Mouse (Mus musculus): ENCODE measurements around the gene Gjb3. TPM values are rescaled to one million over a fixed set of nuclear protein-coding genes. Genes with fewer than 3 reads are reported as not detected.

Gjb3 gene
- polyA plus RNA-seq, 1 experiment from 2014 or later: 0.09 TPM

- ATAC-seq (ENCODE audit: low read depth) (no peak), DNase-seq (no peak)
- Histone ChIP-seq H3K9me3 (replicated peaks) (no peaks in the 10 kb centered on the region), H3K9ac (no peak overlapping the region), H3K27ac (no peak overlapping the region), H3K4me2 (no peak overlapping the region), H3K4me3 (replicated peaks) (no peak overlapping the region), H3K36me3 (no peaks in the 10 kb centered on the region), H3K27me3 (no peaks in the 10 kb centered on the region), H3K4me1 (replicated peaks) (no peaks in the 10 kb centered on the region)
- WGBS (ENCODE audit: insufficient replicate concordance): 45% methylated on average over 4 of the region's 4 CpGs
Measured at GRCm38 (mm10) chr4:127363331-127363730, 32.7 kb upstream of the Gjb3 start.

GRCm38 (mm10) chr4:127362520-127362919, 31.9 kb upstream of the Gjb3 start:
- 30% methylated on average over 3 of the region's 3 CpGs for WGBS (ENCODE audit: insufficient replicate concordance)
- no peak overlapping the region for H3K9ac ChIP-seq
- H3K36me3 ChIP-seq: no peaks in the 10 kb centered on the region
- H3K9me3 ChIP-seq (replicated peaks): no peaks in the 10 kb centered on the region
- DNase-seq: no peak
- no peak overlapping the region for H3K4me3 ChIP-seq (replicated peaks)
- H3K4me2 ChIP-seq: no peak overlapping the region
- no peaks in the 10 kb centered on the region for H3K27me3 ChIP-seq
- ATAC-seq (ENCODE audit: low read depth): no peak
- H3K4me1 ChIP-seq (replicated peaks): no peaks in the 10 kb centered on the region
- no peak overlapping the region for H3K27ac ChIP-seq

- no peaks in the 10 kb centered on the region for H3K9me3 ChIP-seq (replicated peaks)
Measured at GRCm38 (mm10) chr4:127358018-127358417, 27.4 kb upstream of the Gjb3 start, which contains the start of gene Gjb5. Gene Gjb5 (minus strand): TSS chr4:127358181.

GRCm38 (mm10) chr4:127354506-127355485, 24.2 kb upstream of the Gjb3 start:
- Histone ChIP-seq H3K9me3 (replicated peaks) (no peaks in the 10 kb centered on the region), H3K27me3 (no peaks in the 10 kb centered on the region), H3K9ac (no peak overlapping the region), H3K36me3 (no peaks in the 10 kb centered on the region), H3K4me2 (no peak overlapping the region), H3K4me3 (replicated peaks) (no peak overlapping the region), H3K27ac (no peak overlapping the region), H3K4me1 (replicated peaks) (no peaks in the 10 kb centered on the region)
- no peak for ATAC-seq (ENCODE audit: low read depth)
- WGBS (ENCODE audit: insufficient replicate concordance): 43% methylated on average over 15 of the region's 15 CpGs
- no peak for DNase-seq

More at GRCm38 (mm10) chr4:127358018-127358417, 27.4 kb upstream of the Gjb3 start, which contains the start of gene Gjb5:
- DNase-seq (no peak), ATAC-seq (ENCODE audit: low read depth) (no peak)
- Histone ChIP-seq H3K4me1 (replicated peaks) (no peaks in the 10 kb centered on the region), H3K36me3 (no peaks in the 10 kb centered on the region), H3K4me2 (no peak within 1 kb of the TSS), H3K27ac (no peak within 1 kb of the TSS), H3K9ac (no peak within 1 kb of the TSS), H3K4me3 (replicated peaks) (no peak within 1 kb of the TSS), H3K27me3 (no peaks in the 10 kb centered on the region)
- 18% methylated on average over 5 of the region's 5 CpGs for WGBS (ENCODE audit: insufficient replicate concordance)

GRCm38 (mm10) chr4:127353951-127354438, 23.4 kb upstream of the Gjb3 start, which contains the start of gene Gjb4:
Gene Gjb4 (minus strand): TSS chr4:127354081.
- DNase-seq: no peak
- ATAC-seq (ENCODE audit: low read depth): no peak
- Histone ChIP-seq H3K4me3 (replicated peaks) (no peak within 1 kb of the TSS), H3K4me2 (no peak within 1 kb of the TSS), H3K9ac (no peak within 1 kb of the TSS), H3K9me3 (replicated peaks) (no peaks in the 10 kb centered on the region), H3K27me3 (no peaks in the 10 kb centered on the region), H3K4me1 (replicated peaks) (no peaks in the 10 kb centered on the region), H3K36me3 (no peaks in the 10 kb centered on the region), H3K27ac (no peak within 1 kb of the TSS)
- 58% methylated on average over 8 of the region's 8 CpGs for WGBS (ENCODE audit: insufficient replicate concordance)

- H3K27me3 ChIP-seq: no peaks in the 10 kb centered on the region
- H3K27ac ChIP-seq: no peak overlapping the region
- H3K36me3 ChIP-seq: no peaks in the 10 kb centered on the region
- H3K4me2 ChIP-seq: no peak overlapping the region
- H3K4me1 ChIP-seq (replicated peaks): no peaks in the 10 kb centered on the region
- no peak for DNase-seq
- H3K4me3 ChIP-seq (replicated peaks): no peak overlapping the region
- H3K9ac ChIP-seq: no peak overlapping the region
- H3K9me3 ChIP-seq (replicated peaks): no peaks in the 10 kb centered on the region
- 50% methylated on average over 1 of the region's 1 CpGs for WGBS (ENCODE audit: insufficient replicate concordance)
- no peak for ATAC-seq (ENCODE audit: low read depth)
Measured at GRCm38 (mm10) chr4:127352594-127352993, 21.9 kb upstream of the Gjb3 start.

- H3K9ac ChIP-seq: no peak overlapping the region
- no peaks in the 10 kb centered on the region for H3K27me3 ChIP-seq
- no peaks in the 10 kb centered on the region for H3K36me3 ChIP-seq
- no peaks in the 10 kb centered on the region for H3K9me3 ChIP-seq (replicated peaks)
- no peak for DNase-seq
- no peak overlapping the region for H3K4me3 ChIP-seq (replicated peaks)
- ATAC-seq (ENCODE audit: low read depth): no peak
- H3K4me1 ChIP-seq (replicated peaks): no peaks in the 10 kb centered on the region
- H3K27ac ChIP-seq: no peak overlapping the region
- H3K4me2 ChIP-seq: no peak overlapping the region
- 32% methylated on average over 4 of the region's 4 CpGs for WGBS (ENCODE audit: insufficient replicate concordance)
Measured at GRCm38 (mm10) chr4:127349560-127350300, 19.1 kb upstream of the Gjb3 start.

GRCm38 (mm10) chr4:127345000-127345399, 14.4 kb upstream of the Gjb3 start:
- no peak for DNase-seq
- Histone ChIP-seq H3K4me3 (replicated peaks) (no peak overlapping the region), H3K4me1 (replicated peaks) (no peaks in the 10 kb centered on the region), H3K4me2 (no peak overlapping the region), H3K27me3 (no peaks in the 10 kb centered on the region), H3K36me3 (no peaks in the 10 kb centered on the region), H3K27ac (no peak overlapping the region), H3K9me3 (replicated peaks) (no peaks in the 10 kb centered on the region), H3K9ac (no peak overlapping the region)
- 68% methylated on average over 5 of the region's 5 CpGs for WGBS (ENCODE audit: insufficient replicate concordance)
- ATAC-seq (ENCODE audit: low read depth): no peak

GRCm38 (mm10) chr4:127341372-127341771, 10.7 kb upstream of the Gjb3 start:
- 49% methylated on average over 6 of the region's 6 CpGs for WGBS (ENCODE audit: insufficient replicate concordance)

GRCm38 (mm10) chr4:127337668-127338067, 7.0 kb upstream of the Gjb3 start:
- Histone ChIP-seq H3K4me1 (replicated peaks) (no peaks in the 10 kb centered on the region), H3K36me3 (no peaks in the 10 kb centered on the region), H3K9me3 (replicated peaks) (no peaks in the 10 kb centered on the region), H3K27me3 (0 out of 2 replicates have a peak, but pooled peaks cover 3% of the 10 kb centered on the region), H3K9ac (no peak overlapping the region), H3K4me3 (replicated peaks) (no peak overlapping the region), H3K27ac (no peak overlapping the region), H3K4me2 (no peak overlapping the region)
- DNase-seq (no peak), ATAC-seq (ENCODE audit: low read depth) (no peak)
- WGBS (ENCODE audit: insufficient replicate concordance): 60% methylated on average over 5 of the region's 5 CpGs

More at GRCm38 (mm10) chr4:127341372-127341771, 10.7 kb upstream of the Gjb3 start:
- no peak for ATAC-seq (ENCODE audit: low read depth)
- no peak for DNase-seq
- no peak overlapping the region for H3K27ac ChIP-seq
- H3K9me3 ChIP-seq (replicated peaks): no peaks in the 10 kb centered on the region
- H3K4me3 ChIP-seq (replicated peaks): no peak overlapping the region
- no peaks in the 10 kb centered on the region for H3K36me3 ChIP-seq
- H3K4me2 ChIP-seq: no peak overlapping the region
- no peaks in the 10 kb centered on the region for H3K27me3 ChIP-seq
- no peak overlapping the region for H3K9ac ChIP-seq
- H3K4me1 ChIP-seq (replicated peaks): no peaks in the 10 kb centered on the region

- no peak overlapping the region for H3K4me3 ChIP-seq (replicated peaks)
- H3K27ac ChIP-seq: no peak overlapping the region
- 0 out of 2 replicates have a peak, but pooled peaks cover 3% of the 10 kb centered on the region for H3K4me1 ChIP-seq (replicated peaks)
- ATAC-seq (ENCODE audit: low read depth) (no peak), DNase-seq (no peak)
- no peak overlapping the region for H3K4me2 ChIP-seq
- no peaks in the 10 kb centered on the region for H3K36me3 ChIP-seq
- no peak overlapping the region for H3K9ac ChIP-seq
- peaks cover 27% of the 10 kb centered on the region for H3K27me3 ChIP-seq
- WGBS (ENCODE audit: insufficient replicate concordance): 32% methylated on average over 5 of the region's 5 CpGs
- H3K9me3 ChIP-seq (replicated peaks): no peaks in the 10 kb centered on the region
Measured at GRCm38 (mm10) chr4:127334870-127335504, 4.3 kb upstream of the Gjb3 start.
